Mouse (Mus musculus) fibroblast of lung, adult 2 months (primary cell): ENCODE measurements around the gene E430018J23Rik.
"Not testable (repeated sequence)": the region's sequence is repeated elsewhere in the genome, so short reads cannot be mapped to it uniquely, and the experiment has no call there.

Source experiments
- DNase-seq: peaks from one replicate; pipeline ENCODE4 v3.0.0-alpha.2; 2011; ENCODE audit warnings: low read depth

Gene E430018J23Rik

DNA sequence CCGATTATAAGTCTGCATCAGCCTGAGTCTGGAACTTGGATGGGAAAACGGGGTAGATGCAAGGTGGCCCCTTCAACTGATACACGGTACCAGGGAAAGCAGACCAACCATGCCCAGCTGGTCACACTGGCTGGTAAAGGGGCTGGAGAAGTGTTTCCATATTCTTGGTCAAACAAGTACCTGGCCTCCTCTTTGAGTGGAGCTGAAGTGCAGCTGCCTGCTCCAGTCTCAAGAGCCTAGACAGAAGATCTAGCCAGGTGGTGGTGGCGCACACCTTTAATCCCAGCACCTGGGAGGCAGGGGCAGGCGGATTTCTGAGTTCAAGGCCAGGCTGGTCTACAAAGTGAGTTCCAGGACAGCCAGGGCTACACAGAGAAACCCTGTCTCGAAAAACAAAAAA lies 51.6 kb downstream of the E430018J23Rik start:
- DNase-seq, result not testable (repeated sequence)

DNA sequence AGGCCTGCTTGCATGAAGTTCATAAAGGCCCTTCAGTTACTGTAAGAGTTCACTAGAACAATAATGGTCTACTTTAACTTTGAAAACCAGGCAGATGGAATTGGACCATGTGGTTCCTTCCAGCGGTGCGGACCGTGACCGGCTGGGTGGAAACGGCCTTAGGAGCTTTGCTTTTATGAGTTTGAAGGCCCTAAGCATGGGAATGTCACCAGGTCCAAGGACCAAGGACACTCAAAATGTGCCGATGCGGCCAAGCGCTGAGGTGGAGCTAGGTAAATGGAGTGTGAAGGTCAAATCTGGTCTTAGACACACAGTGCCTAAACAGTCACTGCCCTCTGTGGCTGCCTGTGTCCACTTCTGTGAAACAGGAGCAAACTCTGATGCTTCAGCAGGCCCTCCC lies 52.1 kb downstream of the E430018J23Rik start:
- no peak for DNase-seq
